Comparison of ENCODE assay signal across 8 mouse cellular contexts in the genomic region with DNA sequence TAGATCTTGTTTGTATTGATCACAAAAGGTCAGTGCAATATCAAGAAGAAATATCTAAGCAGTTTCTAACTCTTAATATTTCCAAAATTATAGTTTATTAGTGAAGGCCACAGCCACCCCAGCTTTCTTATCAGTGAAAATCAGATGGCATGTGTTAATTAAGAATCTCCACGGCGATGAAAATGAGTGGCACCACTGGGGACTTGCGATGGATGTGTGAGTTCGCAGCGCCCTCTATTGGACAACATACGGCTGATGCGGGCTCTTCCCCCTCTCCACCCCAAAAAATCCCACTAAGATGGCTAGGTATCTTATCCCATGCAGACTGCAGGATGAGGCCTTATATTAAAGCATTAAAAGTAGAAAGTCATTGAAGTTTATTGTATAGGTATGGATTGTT. TPM values are rescaled to one million over a fixed set of nuclear protein-coding genes. Genes with fewer than 3 reads are reported as not detected.
DNase-seq lines count a peak whose midpoint lies in the region; ATAC-seq lines count a peak whose summit lies in the region.

No protein-coding gene starts in this region.

- no peak for ATAC-seq in cerebellum, adult (ENCODE audit: insufficient number of reproducible peaks, low FRiP score, low TSS enrichment)
- peak; percentile 75 to 81 for ATAC-seq in hematopoietic stem cell, adult 5-6 weeks (replicated peaks in 1 of 2; ENCODE audit: insufficient read depth in 1 of 2, low FRiP score in 2 of 2, low TSS enrichment in 1 of 2, low read depth in 1 of 2, poor library complexity in 2 of 2, severe bottlenecking in 2 of 2)
- peak; percentile 67 for ATAC-seq in neural tube, embryonic 13.5 days (ENCODE audit: low read depth)
- no peak for ATAC-seq in intestine, embryonic 16.5 days

- no peak overlapping the region for H3K4me3 ChIP-seq in neural tube, embryonic 13.5 days
- H3K4me3 ChIP-seq in intestine, embryonic 16.5 days (ENCODE audit: low read length) = no peak overlapping the region

- no peaks in the 10 kb centered on the region for H3K27me3 ChIP-seq in neural tube, embryonic 13.5 days
- no peaks in the 10 kb centered on the region for H3K27me3 ChIP-seq in intestine, embryonic 16.5 days (replicated peaks; ENCODE audit: control insufficient read depth, insufficient read depth, low read length)

- H3K36me3 ChIP-seq in neural tube, embryonic 13.5 days = no peaks in the 10 kb centered on the region
- no peaks in the 10 kb centered on the region for H3K36me3 ChIP-seq in intestine, embryonic 16.5 days (ENCODE audit: control insufficient read depth, insufficient read depth, low read length)

- no peaks in the 10 kb centered on the region for H3K4me1 ChIP-seq in neural tube, embryonic 13.5 days (replicated peaks)
- H3K4me1 ChIP-seq in intestine, embryonic 16.5 days (ENCODE audit: control insufficient read depth, insufficient read depth, low read length) = no peaks in the 10 kb centered on the region

- peak; percentile 2 for DNase-seq in cerebellum, adult 11 months
- DNase-seq in A20 (ENCODE audit: low read depth, low spot score) = peak; percentile 76
- DNase-seq in c-Kit-positive CD71-positive TER-119-positive erythroid progenitor cells, embryonic 14.5 days (ENCODE audit: low spot score) = peak; percentile 32
- DNase-seq in layer of hippocampus, postnatal 36 days = peak; percentile 18 to 27

- H3K4me2 ChIP-seq in neural tube, embryonic 13.5 days = peak overlapping the region; percentile 34; the same call in 1 of the 2 replicates
- H3K4me2 ChIP-seq in intestine, embryonic 16.5 days (ENCODE audit: low read depth, low read length) = no peak overlapping the region

- H3K9ac ChIP-seq in neural tube, embryonic 13.5 days = no peak overlapping the region
- no peak overlapping the region for H3K9ac ChIP-seq in intestine, embryonic 16.5 days (ENCODE audit: low read depth, low read length)

- no peaks in the 10 kb centered on the region for H3K9me3 ChIP-seq in neural tube, embryonic 13.5 days
- no peaks in the 10 kb centered on the region for H3K9me3 ChIP-seq in intestine, embryonic 16.5 days (ENCODE audit: control insufficient read depth, low read length)

- no peak overlapping the region for H3K27ac ChIP-seq in neural tube, embryonic 13.5 days (replicated peaks)
- no peak overlapping the region for H3K27ac ChIP-seq in intestine, embryonic 16.5 days (ENCODE audit: low read length)

- 5% methylated on average over 7 of the region's 7 CpGs for WGBS in neural tube, embryonic 13.5 days
- 6% methylated on average over 7 of the region's 7 CpGs for WGBS in intestine, embryonic 16.5 days

RNA-seq across cellular contexts. Expression of gene Jrkl, which starts 49.9 kb away (rescaled TPM):
- total RNA-seq in hematopoietic stem cell, adult 5-6 weeks (2017) = 17.3 and 19.4 TPM in 2 replicates
- total RNA-seq in layer of hippocampus, postnatal 36 days (2021) = 10 to 100 TPM; 10.5 to 11.6 TPM
- polyA plus RNA-seq in neural tube, embryonic 13.5 days (2015; fragmentation: Nextera tagmentation; extraction: Ambion mirVana) = 12.7 and 14.9 TPM in 2 replicates
- 6.2 and 6.8 TPM in 2 replicates for polyA plus RNA-seq in intestine, embryonic 16.5 days (2015; fragmentation: Nextera tagmentation; extraction: Ambion mirVana)

RNA-seq across cellular contexts. Expression of gene Ccdc82, which starts 51.0 kb away (rescaled TPM):
- 54.2 and 67.6 TPM in 2 replicates for total RNA-seq in hematopoietic stem cell, adult 5-6 weeks (2017)
- total RNA-seq in layer of hippocampus, postnatal 36 days (2021) = 10 to 100 TPM; 14.7 to 17.2 TPM
- 13.2 and 14.4 TPM in 2 replicates for polyA plus RNA-seq in neural tube, embryonic 13.5 days (2015; fragmentation: Nextera tagmentation; extraction: Ambion mirVana)
- 7.1 and 7.5 TPM in 2 replicates for polyA plus RNA-seq in intestine, embryonic 16.5 days (2015; fragmentation: Nextera tagmentation; extraction: Ambion mirVana)

Comparison
In these comparisons a context has a peak if more than half of its experiments do, and no peak if none do; other contexts are left out.
1. DNase-seq: peak in every context shown above with its lines; median percentile 76 in A20; 32 in c-Kit-positive CD71-positive TER-119-positive erythroid progenitor cells, embryonic 14.5 days; 22 in layer of hippocampus, postnatal 36 days; 2 in cerebellum, adult 11 months.
2. ATAC-seq: peak in hematopoietic stem cell, adult 5-6 weeks (2 of 2) and neural tube, embryonic 13.5 days (single experiment); none in cerebellum, adult (single experiment) and intestine, embryonic 16.5 days (single experiment).